Mouse (Mus musculus) hindlimb bud, embryonic 11.5 days (tissue): ENCODE results near the gene Gal3st2b.
"Not testable (repeated sequence)": the region's sequence is repeated elsewhere in the genome, so short reads cannot be mapped to it uniquely, and the experiment has no call there.

Experiments
- DNase-seq: peaks from one replicate; pipeline ENCODE4 v3.0.0-alpha.2; 2012; ENCODE audit warnings: low read depth, low spot score; ENCODE audit errors: extremely low spot score

Gal3st2b gene

DNA sequence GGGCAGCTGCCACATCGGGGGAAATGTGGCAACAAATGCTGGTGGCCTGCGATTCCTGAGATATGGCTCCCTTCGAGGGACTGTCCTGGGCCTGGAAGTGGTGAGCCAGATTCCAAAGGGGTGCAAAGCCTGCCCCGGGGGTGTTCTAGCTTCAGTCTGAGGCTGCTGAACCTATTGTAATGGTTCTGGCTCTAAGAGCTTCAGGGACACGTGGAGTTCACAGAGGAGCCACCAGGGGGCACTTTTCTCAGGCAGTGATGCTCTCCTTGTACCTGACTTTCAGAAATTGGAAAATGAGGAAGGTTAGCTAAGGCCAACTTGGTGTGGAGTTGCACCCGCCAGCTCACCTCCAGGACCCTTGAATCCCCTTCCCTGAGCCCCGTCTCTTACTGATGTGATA is 60.2 kb downstream of the Gal3st2b start:
- not testable (repeated sequence) for DNase-seq

DNA sequence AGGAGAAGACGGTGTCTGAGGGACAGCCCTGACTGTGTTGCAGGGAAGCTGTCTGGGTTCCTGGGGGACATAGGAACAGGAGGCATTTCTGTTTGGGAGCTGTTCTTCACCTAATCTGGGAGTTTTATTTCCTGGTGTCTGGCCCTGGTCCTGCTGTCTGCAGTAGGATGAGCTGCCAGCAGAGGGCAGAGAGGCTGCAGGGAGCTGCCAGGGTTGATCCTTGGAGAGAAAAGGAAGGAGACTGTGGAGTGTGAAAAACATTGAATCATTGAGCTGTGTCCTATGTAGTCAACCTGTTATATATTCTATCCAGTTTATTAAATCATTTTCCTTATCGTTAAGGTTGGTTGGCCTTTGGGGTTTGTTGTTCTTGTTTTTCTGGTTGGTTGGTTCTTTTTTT is 62.8 kb downstream of the Gal3st2b start:
- not testable (repeated sequence) for DNase-seq

DNA sequence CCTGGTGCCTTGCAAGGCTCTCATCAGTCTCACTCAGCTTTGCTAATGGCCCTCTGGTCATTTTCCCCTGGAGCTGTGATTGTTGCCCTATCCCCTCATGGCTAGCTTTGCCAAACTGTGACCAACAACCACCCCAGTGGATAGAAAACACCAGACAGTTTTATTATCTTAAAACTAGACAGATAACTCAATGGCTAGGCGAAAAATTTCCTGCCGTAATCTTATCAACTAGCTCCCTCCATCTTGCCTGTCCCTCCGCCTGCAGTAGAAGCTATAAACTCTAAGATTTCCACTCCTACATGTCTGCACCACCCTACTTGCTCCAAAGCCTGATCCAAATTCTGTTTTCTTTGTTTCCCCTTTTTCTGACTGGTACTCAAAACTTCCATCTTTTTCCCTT is 68.1 kb downstream of the Gal3st2b start:
- no peak for DNase-seq

DNA sequence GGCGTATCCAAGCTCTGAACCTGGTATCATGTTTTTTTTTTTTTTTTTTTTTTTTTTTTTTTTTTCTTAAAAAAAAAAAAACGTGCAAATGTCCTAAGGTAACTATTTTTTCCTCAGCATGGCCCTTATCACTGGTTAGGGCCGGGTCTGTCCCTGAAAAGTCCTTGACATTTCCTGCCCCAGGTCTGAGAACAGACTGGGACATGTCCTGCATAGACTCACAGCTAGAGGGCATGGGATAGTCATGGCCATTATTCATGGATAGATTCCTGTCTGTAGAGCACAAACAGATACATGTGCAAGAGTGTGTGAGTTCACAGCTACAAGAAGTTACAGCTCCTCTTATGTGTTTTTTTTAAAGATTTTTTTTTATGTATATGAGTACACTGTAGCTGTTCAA is 70.7 kb downstream of the Gal3st2b start:
- no peak for DNase-seq

- DNase-seq = not testable (repeated sequence)
Measured at GRCm38 (mm10) chr1:93990209-93990608, 72.1 kb downstream of the Gal3st2b start, which contains the start of gene Gal3st2c. Gene Gal3st2c, plus strand, starts transcription at chr1:93990509.

GRCm38 (mm10) chr1:93991068-93991467 is 73.0 kb downstream of the Gal3st2b start:
- not testable (repeated sequence) for DNase-seq

DNA sequence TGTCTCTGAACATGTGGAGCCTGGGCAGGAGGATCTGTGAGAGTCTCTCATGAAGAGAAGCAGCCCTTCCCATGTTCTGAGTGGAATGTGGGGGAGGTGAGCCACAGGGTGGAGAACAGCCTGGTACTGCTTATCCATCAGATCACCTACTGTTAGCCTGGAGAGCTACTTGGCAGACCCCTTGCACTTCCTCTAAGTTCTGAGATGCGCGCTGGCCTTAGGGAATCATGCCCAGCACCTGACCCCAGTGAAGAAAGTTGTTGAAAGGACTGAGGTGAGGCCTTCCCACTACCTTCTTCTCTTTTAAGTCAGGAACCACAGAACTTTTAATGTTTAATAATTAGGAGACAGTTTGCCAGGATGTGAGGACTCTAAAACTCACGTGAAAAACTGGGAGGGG is 73.4 kb downstream of the Gal3st2b start:
- DNase-seq = not testable (repeated sequence)
